Mouse (Mus musculus): ENCODE results near the gene Nkrf. TPM values are rescaled to one million over a fixed set of nuclear protein-coding genes. Genes with fewer than 3 reads are reported as not detected.
"Not testable (repeated sequence)": the region's sequence is repeated elsewhere in the genome, so short reads cannot be mapped to it uniquely, and the experiment has no call there.

Gene Nkrf
- polyA plus RNA-seq, 1 experiment = 0.05 TPM

DNA sequence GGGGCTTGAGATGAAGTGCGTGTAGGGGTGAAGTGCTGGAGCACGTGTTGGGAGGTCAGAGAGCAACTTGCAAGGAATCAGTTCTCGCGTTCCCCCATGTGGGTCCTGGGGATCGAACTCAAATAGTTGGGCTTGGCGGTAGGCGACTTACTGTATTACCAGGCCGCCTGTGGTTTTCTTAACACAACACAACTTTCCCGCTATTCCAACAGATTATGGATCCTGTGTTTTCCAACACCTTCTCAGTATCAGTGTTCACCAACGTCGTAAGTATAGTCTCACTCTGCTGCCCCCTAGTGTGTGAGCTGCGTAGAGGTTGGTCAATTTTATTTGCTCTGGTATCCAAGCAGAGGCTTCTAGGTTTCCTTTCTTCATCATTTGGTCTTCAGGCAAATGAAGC is 8.6 kb upstream of the Nkrf start:
- no peaks in the 10 kb centered on the region for H3K9me3 ChIP-seq (ENCODE audit: control insufficient read depth, low read length)

DNA sequence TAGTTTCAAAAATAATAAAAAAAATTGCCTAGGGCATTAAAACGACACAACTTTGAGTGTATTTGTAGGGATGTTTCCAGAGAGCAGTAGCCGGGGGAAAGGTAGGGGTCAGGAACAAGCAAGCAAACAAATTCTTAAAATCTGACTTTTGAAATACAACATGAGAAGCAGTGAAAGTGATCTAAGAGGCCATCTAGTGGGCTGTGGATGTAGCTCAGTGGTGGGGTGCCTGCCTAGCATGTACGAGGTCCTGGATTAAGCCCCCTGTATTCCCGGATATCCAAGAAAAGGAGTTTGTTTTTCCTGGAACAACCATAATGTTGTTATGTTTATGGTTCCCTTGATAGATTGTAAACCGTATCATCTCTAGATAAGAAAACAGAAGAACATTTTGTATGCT is 3.8 kb upstream of the Nkrf start:
- no peaks in the 10 kb centered on the region for H3K36me3 ChIP-seq (ENCODE audit: control insufficient read depth)
- TF ChIP-seq TAL1 (IDR thresholded peaks at IDR 0.05; ENCODE audit: low read length) (no peak), GATA1 (IDR thresholded peaks at IDR 0.05; ENCODE audit: low read length) (no peak)
- no peaks in the 10 kb centered on the region for H3K9me3 ChIP-seq (ENCODE audit: control insufficient read depth, low read length)
- H3K27me3 ChIP-seq (ENCODE audit: control insufficient read depth) = peaks cover 7% of the 10 kb centered on the region
- H3K4me1 ChIP-seq (ENCODE audit: control insufficient read depth) = peaks cover 12% of the 10 kb centered on the region
- H3K4me3 ChIP-seq (replicated peaks) = no peak overlapping the region

More for the DNA sequence above, 8.6 kb upstream of the Nkrf start:
- no peak overlapping the region for H3K4me3 ChIP-seq (replicated peaks)
- H3K27me3 ChIP-seq (ENCODE audit: control insufficient read depth) = peaks cover 2% of the 10 kb centered on the region; the same call in 1 of the 2 replicates
- H3K4me1 ChIP-seq (ENCODE audit: control insufficient read depth) = no peaks in the 10 kb centered on the region
- TF ChIP-seq TAL1 (IDR thresholded peaks at IDR 0.05; ENCODE audit: low read length) (no peak), GATA1 (IDR thresholded peaks at IDR 0.05; ENCODE audit: low read length) (no peak)
- H3K36me3 ChIP-seq (ENCODE audit: control insufficient read depth) = no peaks in the 10 kb centered on the region

DNA sequence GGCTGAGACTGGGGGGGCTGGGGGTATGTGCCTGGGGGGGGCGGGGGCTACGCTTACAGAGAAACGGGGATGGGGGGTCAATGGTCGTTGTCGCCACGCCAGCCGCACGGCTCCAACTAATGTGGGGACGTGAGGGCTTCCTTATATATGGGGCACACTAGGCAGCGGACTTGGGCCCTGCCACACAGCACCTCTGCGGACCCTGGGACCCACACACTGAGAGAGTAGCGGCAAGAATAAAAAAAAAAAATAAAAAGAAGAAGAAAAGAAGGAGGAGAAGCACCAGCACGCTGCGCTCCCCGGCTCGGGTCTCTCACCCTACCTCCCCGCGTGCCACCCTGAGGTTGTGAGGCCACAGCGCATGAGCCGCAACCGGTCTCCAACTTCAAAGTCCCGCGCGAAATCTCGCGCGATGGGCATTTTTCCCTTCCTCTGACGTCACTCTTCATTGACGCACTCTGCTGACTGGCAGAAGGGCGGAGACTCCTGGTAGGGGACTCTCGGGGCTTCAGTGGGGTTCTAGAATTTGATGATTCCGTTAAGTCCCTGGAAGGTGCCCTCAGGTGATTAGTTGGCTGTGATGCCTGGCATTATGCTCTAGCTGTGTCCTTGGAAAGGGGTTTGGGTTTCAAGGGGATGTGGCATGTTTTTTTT is 543 bp upstream of the Nkrf start:
- no peak for TF ChIP-seq GATA1 (IDR thresholded peaks at IDR 0.05; ENCODE audit: low read length)
- no peak for TF ChIP-seq TAL1 (IDR thresholded peaks at IDR 0.05; ENCODE audit: low read length)
- Histone ChIP-seq H3K36me3 (ENCODE audit: control insufficient read depth) (no peaks in the 10 kb centered on the region), H3K27me3 (ENCODE audit: control insufficient read depth) (peaks cover 7% of the 10 kb centered on the region), H3K4me1 (ENCODE audit: control insufficient read depth) (peaks cover 12% of the 10 kb centered on the region), H3K9me3 (ENCODE audit: control insufficient read depth, low read length) (no peaks in the 10 kb centered on the region), H3K4me3 (replicated peaks) (peak overlapping the region; percentile 75)

DNA sequence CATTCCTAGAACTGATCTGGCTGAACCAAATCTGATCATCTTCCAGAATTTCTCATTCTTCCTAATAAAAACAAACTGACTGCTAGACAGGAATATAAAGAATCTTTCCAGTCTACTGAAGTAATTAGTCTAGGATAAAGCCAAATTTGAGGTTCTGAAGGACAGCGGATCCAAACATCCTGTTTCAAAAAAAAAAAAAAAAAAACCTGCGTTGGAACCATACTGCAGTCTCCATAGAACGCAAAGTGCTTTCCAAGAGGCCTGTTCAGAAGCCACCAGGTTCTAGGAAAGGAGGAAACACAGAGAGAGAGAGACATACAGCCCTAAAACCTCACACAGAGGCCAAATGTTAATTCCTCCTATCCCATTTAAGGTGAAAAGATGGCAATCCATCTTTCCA is 1.0 kb downstream of the Nkrf start:
- H3K4me1 ChIP-seq (ENCODE audit: control insufficient read depth) = peaks cover 12% of the 10 kb centered on the region
- TF ChIP-seq GATA1 (IDR thresholded peaks at IDR 0.05; ENCODE audit: low read length) (no peak), TAL1 (IDR thresholded peaks at IDR 0.05; ENCODE audit: low read length) (no peak)

DNA sequence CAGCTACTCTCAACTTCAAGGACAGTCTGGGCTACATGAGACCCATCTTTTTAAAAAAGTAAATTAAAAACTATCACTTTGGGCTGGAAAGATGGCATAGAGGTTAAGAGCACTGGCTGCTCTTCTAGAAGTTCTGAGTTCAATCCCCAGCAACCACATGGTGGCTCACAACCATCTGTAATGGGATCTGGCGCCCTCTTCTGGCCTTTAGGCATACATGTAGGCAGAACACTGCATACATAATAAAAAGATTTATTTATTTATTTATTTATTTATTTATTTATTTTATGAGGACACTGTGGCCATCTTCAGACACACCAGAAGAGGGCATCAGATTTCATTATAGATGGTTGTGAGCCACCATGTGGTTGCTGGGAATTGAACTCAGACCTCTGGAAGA is 3.8 kb downstream of the Nkrf start:
- H3K36me3 ChIP-seq (ENCODE audit: control insufficient read depth); H3K9me3 ChIP-seq (ENCODE audit: control insufficient read depth, low read length); H3K4me1 ChIP-seq (ENCODE audit: control insufficient read depth); H3K27me3 ChIP-seq (ENCODE audit: control insufficient read depth); H3K4me3 ChIP-seq (replicated peaks): not testable (repeated sequence)

More for the DNA sequence above, 1.0 kb downstream of the Nkrf start:
- H3K27me3 ChIP-seq (ENCODE audit: control insufficient read depth) = peaks cover 5% of the 10 kb centered on the region
- no peaks in the 10 kb centered on the region for H3K9me3 ChIP-seq (ENCODE audit: control insufficient read depth, low read length)
- H3K4me3 ChIP-seq (replicated peaks) = peak overlapping the region; percentile 75
- H3K36me3 ChIP-seq (ENCODE audit: control insufficient read depth) = no peaks in the 10 kb centered on the region

DNA sequence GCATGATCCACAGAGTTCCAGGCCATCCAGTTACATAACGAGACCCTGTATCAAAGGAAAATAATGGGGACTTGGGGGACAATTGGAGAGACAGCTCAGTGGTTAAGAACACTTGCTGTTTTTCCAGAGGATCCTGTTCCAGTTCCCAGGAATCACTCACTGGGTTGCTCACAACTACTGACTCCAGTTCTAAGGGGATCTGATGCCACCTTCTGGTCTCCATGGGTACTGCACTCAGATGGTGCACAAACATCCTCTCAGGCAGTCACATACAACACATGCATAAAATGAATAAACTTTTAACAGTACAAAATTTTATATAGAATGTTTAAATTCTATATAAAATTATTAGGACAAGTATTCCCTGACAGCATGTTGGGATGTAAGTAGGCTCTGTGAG is 18.0 kb downstream of the Nkrf start:
- no peak overlapping the region for H3K4me3 ChIP-seq (replicated peaks)

DNA sequence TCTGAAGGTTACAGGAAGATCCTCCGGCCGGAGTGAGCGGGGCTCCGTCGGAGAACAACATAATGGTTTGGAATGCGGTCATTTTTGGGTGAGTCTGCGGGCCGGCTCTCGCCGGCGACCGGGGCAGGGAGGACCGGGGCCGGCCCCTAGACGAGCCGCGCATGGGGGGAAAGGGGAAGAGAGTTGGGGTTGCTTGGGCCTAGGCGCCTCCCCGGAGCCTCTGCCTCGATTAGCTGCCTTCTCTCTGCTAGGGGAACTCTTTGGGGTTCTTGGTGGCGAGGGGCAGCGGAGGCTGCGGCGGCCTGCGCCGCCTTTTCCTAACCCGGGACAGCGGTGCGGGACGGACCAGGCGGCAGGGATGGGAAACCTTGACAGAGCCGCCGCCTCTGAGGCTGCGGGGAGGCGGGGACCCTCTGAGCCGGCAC is 28.0 kb downstream of the Nkrf start:
- Histone ChIP-seq H3K4me3 (replicated peaks) (peak overlapping the region; percentile 90), H3K27me3 (ENCODE audit: control insufficient read depth) (no peaks in the 10 kb centered on the region), H3K4me1 (ENCODE audit: control insufficient read depth) (peaks cover 14% of the 10 kb centered on the region), H3K9me3 (ENCODE audit: control insufficient read depth, low read length) (peaks cover 4% of the 10 kb centered on the region; the same call in 1 of the 2 replicates), H3K36me3 (ENCODE audit: control insufficient read depth) (peaks cover 19% of the 10 kb centered on the region)
- TF ChIP-seq GATA1 (IDR thresholded peaks at IDR 0.05; ENCODE audit: low read length) (no peak), TAL1 (IDR thresholded peaks at IDR 0.05; ENCODE audit: low read length) (no peak)

More for the DNA sequence above, 18.0 kb downstream of the Nkrf start:
- no peaks in the 10 kb centered on the region for H3K27me3 ChIP-seq (ENCODE audit: control insufficient read depth)
- H3K36me3 ChIP-seq (ENCODE audit: control insufficient read depth) = peaks cover 52% of the 10 kb centered on the region
- peaks cover 4% of the 10 kb centered on the region for H3K9me3 ChIP-seq (ENCODE audit: control insufficient read depth, low read length)
- no peaks in the 10 kb centered on the region for H3K4me1 ChIP-seq (ENCODE audit: control insufficient read depth)
- TF ChIP-seq TAL1 (IDR thresholded peaks at IDR 0.05; ENCODE audit: low read length) = no peak
- TF ChIP-seq GATA1 (IDR thresholded peaks at IDR 0.05; ENCODE audit: low read length) = no peak

DNA sequence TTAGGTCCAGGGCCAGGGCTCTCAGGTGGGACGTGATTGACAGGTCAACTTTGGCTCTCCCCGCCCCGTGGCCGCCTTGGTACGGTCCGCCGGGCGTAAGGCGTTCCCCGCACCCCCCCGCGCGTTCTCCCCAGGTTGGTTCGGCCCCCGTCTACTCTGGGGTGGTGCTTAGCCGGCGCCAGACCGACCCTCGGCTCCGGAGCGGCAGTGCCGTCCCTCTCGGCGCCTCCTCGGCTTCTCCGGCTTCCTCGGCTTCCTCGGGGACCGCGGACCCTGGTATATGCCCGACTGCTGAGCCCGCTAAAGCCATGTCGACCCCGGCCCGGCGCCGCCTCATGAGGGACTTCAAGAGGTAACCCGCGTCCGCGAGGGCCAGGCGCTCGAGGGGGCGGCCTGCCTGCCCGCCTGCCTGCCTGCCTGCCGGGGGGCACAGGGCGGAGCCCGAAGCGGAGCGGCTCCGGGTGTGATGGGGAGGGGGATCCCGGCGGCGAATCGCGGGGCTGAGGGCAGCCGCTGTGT is 28.5 kb downstream of the Nkrf start:
- H3K27me3 ChIP-seq (ENCODE audit: control insufficient read depth) = no peaks in the 10 kb centered on the region
- H3K36me3 ChIP-seq (ENCODE audit: control insufficient read depth) = peaks cover 15% of the 10 kb centered on the region
- peaks cover 4% of the 10 kb centered on the region; the same call in 1 of the 2 replicates for H3K9me3 ChIP-seq (ENCODE audit: control insufficient read depth, low read length)
- H3K4me3 ChIP-seq (replicated peaks) = peak overlapping the region; percentile 90
- peaks cover 14% of the 10 kb centered on the region for H3K4me1 ChIP-seq (ENCODE audit: control insufficient read depth)
- TF ChIP-seq GATA1 (IDR thresholded peaks at IDR 0.05; ENCODE audit: low read length) (no peak), TAL1 (IDR thresholded peaks at IDR 0.05; ENCODE audit: low read length) (no peak)

DNA sequence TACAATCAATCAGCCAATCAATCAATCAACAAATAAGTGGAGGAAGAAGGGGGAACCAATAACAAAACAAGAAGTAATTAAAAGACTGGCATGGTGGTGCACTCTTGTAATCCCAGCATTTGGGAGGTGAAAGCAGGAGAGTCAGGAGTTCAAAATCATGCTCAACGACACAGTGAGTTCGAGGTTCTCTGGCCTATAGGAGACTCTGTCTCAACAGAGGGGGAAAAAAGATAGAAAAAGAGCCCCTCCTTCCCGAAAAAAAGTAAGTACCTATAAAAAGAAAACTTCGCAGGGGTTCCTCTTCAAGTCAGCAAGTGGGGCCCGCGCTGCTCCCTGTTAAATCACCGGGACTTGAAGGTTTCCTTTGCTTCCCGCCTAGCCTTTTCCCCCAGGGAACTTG is 28.9 kb downstream of the Nkrf start, which contains the start of the genes Ube2a and C330007P06Rik:
Gene Ube2a, plus strand, starts transcription at position 136 of the 400 bp plus-strand sequence.
Gene C330007P06Rik, minus strand, starts transcription at position 347 of the 400 bp plus-strand sequence.
- TF ChIP-seq TAL1 (IDR thresholded peaks at IDR 0.05; ENCODE audit: low read length) (no peak), GATA1 (IDR thresholded peaks at IDR 0.05; ENCODE audit: low read length) (no peak)
- peaks cover 12% of the 10 kb centered on the region for H3K36me3 ChIP-seq (ENCODE audit: control insufficient read depth)
- peak within 1 kb of the TSS; percentile 90 for H3K4me3 ChIP-seq (replicated peaks)
- peaks cover 14% of the 10 kb centered on the region for H3K4me1 ChIP-seq (ENCODE audit: control insufficient read depth)
- H3K27me3 ChIP-seq (ENCODE audit: control insufficient read depth) = no peaks in the 10 kb centered on the region
- peaks cover 4% of the 10 kb centered on the region; the same call in 1 of the 2 replicates for H3K9me3 ChIP-seq (ENCODE audit: control insufficient read depth, low read length)
